9 mouse cellular contexts compared by ENCODE assay signal in the genomic region with DNA sequence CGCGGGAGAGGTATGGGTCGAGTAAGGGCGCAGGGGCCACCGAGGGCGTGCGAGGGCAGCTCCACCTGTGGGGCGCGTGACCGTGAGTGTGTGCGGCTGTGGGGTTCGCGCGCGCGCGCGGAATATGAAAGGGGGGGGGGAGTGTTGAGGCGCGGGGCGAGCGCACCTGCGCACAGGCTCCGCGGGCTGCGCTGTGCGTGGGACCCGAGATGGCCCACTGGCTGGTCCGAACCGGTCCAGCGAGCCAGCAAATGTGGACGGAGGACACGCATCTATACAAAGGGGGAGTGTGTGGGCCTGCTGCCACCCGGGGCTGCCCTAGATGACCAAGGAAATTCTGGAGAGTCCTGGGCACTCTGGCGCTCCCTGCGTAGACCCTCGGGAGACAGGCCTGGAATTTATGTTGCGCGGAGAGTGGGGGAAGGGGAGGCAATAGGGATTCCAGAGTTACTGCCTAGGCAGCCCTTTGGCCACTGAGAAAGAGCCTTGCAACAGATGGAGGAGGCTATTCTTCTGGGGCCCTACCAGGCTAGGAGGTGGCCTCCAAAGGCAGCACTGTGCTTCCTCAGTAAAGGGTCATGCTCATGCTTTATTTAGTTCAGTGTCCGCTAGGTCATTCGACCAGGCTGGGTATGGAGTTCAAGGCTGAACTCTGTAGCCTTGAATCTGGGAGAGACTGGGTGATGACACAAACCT. TPM values are rescaled to one million over a fixed set of nuclear protein-coding genes. Genes with fewer than 3 reads are reported as not detected.
DNase-seq lines count a peak whose midpoint lies in the region; ATAC-seq lines count a peak whose summit lies in the region.
"Had no signal": no experiment of that assay in that cellular context is flagged by ENCODE, and none has a peak within 500 bp of the region (broad histone marks: within the 10 kb centered on the region; RNA-seq: fewer than 3 reads in every experiment).

No protein-coding gene starts in this region.

- peak overlapping the region; percentile 93 for H3K9ac ChIP-seq in forebrain, embryonic 11.5 days (ENCODE audit: low read length)
- peak overlapping the region; percentile 90 for H3K9ac ChIP-seq in hindbrain, embryonic 12.5 days
- peak overlapping the region; percentile 73 for H3K9ac ChIP-seq in limb, embryonic 13.5 days
- peak overlapping the region; percentile 85 for H3K9ac ChIP-seq in midbrain, embryonic 14.5 days (replicated peaks; ENCODE audit: low read length)

- DNase-seq in left cerebral cortex, postnatal 14 days (ENCODE audit: low spot score in 2 of 2), result peak; percentile 65 to 69
- no peak for DNase-seq in left cerebral cortex, adult 11 months (ENCODE audit: low spot score)
- peak; percentile 79 for DNase-seq in forebrain, embryonic 11.5 days (ENCODE audit: low spot score)
- DNase-seq in midbrain, embryonic 14.5 days, result peak; percentile 88
- no peak for DNase-seq in c-Kit-positive CD71-positive TER-119-positive erythroid progenitor cells, embryonic 14.5 days (ENCODE audit: low spot score)

- peaks cover 6% of the 10 kb centered on the region; the same call in 1 of the 2 replicates for H3K4me1 ChIP-seq in forebrain, embryonic 11.5 days (replicated peaks; ENCODE audit: control insufficient read depth, insufficient read depth, low read length)
- H3K4me1 ChIP-seq in hindbrain, embryonic 12.5 days, result peaks cover 18% of the 10 kb centered on the region
- peaks cover 18% of the 10 kb centered on the region for H3K4me1 ChIP-seq in limb, embryonic 13.5 days
- H3K4me1 ChIP-seq in midbrain, embryonic 14.5 days (ENCODE audit: control insufficient read depth, insufficient read depth, low read length), result peaks cover 16% of the 10 kb centered on the region

- WGBS in forebrain, embryonic 11.5 days, result under 1% methylated on average over 33 of the region's 41 CpGs
- WGBS in hindbrain, embryonic 12.5 days, result under 1% methylated on average over 41 of the region's 41 CpGs
- 1% methylated on average over 38 of the region's 41 CpGs for WGBS in limb, embryonic 13.5 days
- WGBS in midbrain, embryonic 14.5 days, result under 1% methylated on average over 41 of the region's 41 CpGs

- peak overlapping the region; percentile 84 for H3K4me3 ChIP-seq in forebrain, embryonic 11.5 days (ENCODE audit: low read depth, low read length)
- H3K4me3 ChIP-seq in hindbrain, embryonic 12.5 days, result peak overlapping the region; percentile 64
- H3K4me3 ChIP-seq in limb, embryonic 13.5 days, result peak overlapping the region; percentile 73
- peak overlapping the region; percentile 71 for H3K4me3 ChIP-seq in midbrain, embryonic 14.5 days (replicated peaks; ENCODE audit: low read depth, low read length)

- H3K4me2 ChIP-seq in forebrain, embryonic 11.5 days (ENCODE audit: low read depth, low read length, severe bottlenecking), result peak overlapping the region; percentile 65
- H3K4me2 ChIP-seq in hindbrain, embryonic 12.5 days (replicated peaks), result peak overlapping the region; percentile 72
- H3K4me2 ChIP-seq in limb, embryonic 13.5 days (replicated peaks), result peak overlapping the region; percentile 75
- H3K4me2 ChIP-seq in midbrain, embryonic 14.5 days (ENCODE audit: low read length), result peak overlapping the region; percentile 72

- H3K9me3 ChIP-seq in forebrain, embryonic 11.5 days (ENCODE audit: control insufficient read depth, low read length), result peaks cover 11% of the 10 kb centered on the region
- peaks cover 20% of the 10 kb centered on the region for H3K9me3 ChIP-seq in hindbrain, embryonic 12.5 days (replicated peaks)
- peaks cover 24% of the 10 kb centered on the region for H3K9me3 ChIP-seq in limb, embryonic 13.5 days
- peaks cover 18% of the 10 kb centered on the region for H3K9me3 ChIP-seq in midbrain, embryonic 14.5 days (ENCODE audit: control insufficient read depth, low read length)

- no peaks in the 10 kb centered on the region for H3K27me3 ChIP-seq in forebrain, embryonic 11.5 days (ENCODE audit: control insufficient read depth, insufficient read depth, low read length)
- H3K27me3 ChIP-seq in hindbrain, embryonic 12.5 days, result no peaks in the 10 kb centered on the region
- H3K27me3 ChIP-seq in limb, embryonic 13.5 days, result no peaks in the 10 kb centered on the region
- H3K27me3 ChIP-seq in midbrain, embryonic 14.5 days (ENCODE audit: control insufficient read depth, insufficient read depth, low read length), result no peaks in the 10 kb centered on the region

- ATAC-seq in activated CD4-positive, CD25-positive, alpha-beta regulatory T cell, adult 4 months, result peak; percentile 63
- peak; percentile 69 for ATAC-seq in forebrain, embryonic 11.5 days (replicated peaks; ENCODE audit: low FRiP score)
- peak; percentile 69 for ATAC-seq in hindbrain, embryonic 12.5 days (ENCODE audit: low FRiP score)
- ATAC-seq in limb, embryonic 13.5 days (ENCODE audit: low FRiP score, low read depth), result peak; percentile 77
- peak; percentile 81 for ATAC-seq in midbrain, embryonic 14.5 days (ENCODE audit: low FRiP score, low TSS enrichment)

- H3K27ac ChIP-seq in forebrain, embryonic 11.5 days (ENCODE audit: low read depth, low read length), result peak overlapping the region; percentile 82
- H3K27ac ChIP-seq in hindbrain, embryonic 12.5 days, result peak overlapping the region; percentile 88
- H3K27ac ChIP-seq in limb, embryonic 13.5 days, result peak overlapping the region; percentile 87
- H3K27ac ChIP-seq in midbrain, embryonic 14.5 days (replicated peaks; ENCODE audit: low read depth, low read length), result peak overlapping the region; percentile 94

- intact Hi-C loops in left cerebral cortex, postnatal 14 days (cut with DNase I), result loop anchor here (5.0 kb wide), 1 partner anchor 33 kb away; the partner anchor contains the start of gene AI854703

- H3K36me3 ChIP-seq in forebrain, embryonic 11.5 days (ENCODE audit: control insufficient read depth, insufficient read depth, low read length), result peaks cover 25% of the 10 kb centered on the region
- H3K36me3 ChIP-seq in hindbrain, embryonic 12.5 days, result peaks cover 38% of the 10 kb centered on the region
- H3K36me3 ChIP-seq in limb, embryonic 13.5 days, result peaks cover 40% of the 10 kb centered on the region
- H3K36me3 ChIP-seq in midbrain, embryonic 14.5 days (ENCODE audit: control insufficient read depth, insufficient read depth, low read length), result peaks cover 36% of the 10 kb centered on the region

RNA-seq across cellular contexts. Expression of gene Gm44965, which starts 0.5 kb away (rescaled TPM):
- total RNA-seq in left cerebral cortex, postnatal 14 days (2021), result not detected
- not detected for polyA plus RNA-seq in activated CD4-positive, CD25-positive, alpha-beta regulatory T cell, adult 4 months (2017; shearing (Covaris generic))
- 0.67 TPM in 1 of 2 replicates, not detected in the other for polyA plus RNA-seq in forebrain, embryonic 11.5 days (2014; fragmentation: Nextera tagmentation; extraction: Ambion mirVana)
- not detected in 2 replicates for polyA plus RNA-seq in hindbrain, embryonic 12.5 days (2016; fragmentation: Nextera tagmentation; extraction: Ambion mirVana)
- 0.73 TPM in 1 of 2 replicates, not detected in the other for polyA plus RNA-seq in limb, embryonic 13.5 days (2015; fragmentation: Nextera tagmentation; extraction: Ambion mirVana)
- polyA plus RNA-seq in midbrain, embryonic 14.5 days (2014; fragmentation: Nextera tagmentation; extraction: Ambion mirVana), result 0.94 TPM in 1 of 2 replicates, not detected in the other

RNA-seq across cellular contexts. Expression of gene Repin1, which starts 0.5 kb away (rescaled TPM):
- 10 to 100 TPM; 34.0 to 36.7 TPM for total RNA-seq in left cerebral cortex, postnatal 14 days (2021)
- 1 to 10 TPM; 2.1 to 3.3 TPM for polyA plus RNA-seq in activated CD4-positive, CD25-positive, alpha-beta regulatory T cell, adult 4 months (2017; shearing (Covaris generic))
- 50.2 and 50.6 TPM in 2 replicates for polyA plus RNA-seq in forebrain, embryonic 11.5 days (2014; fragmentation: Nextera tagmentation; extraction: Ambion mirVana)
- polyA plus RNA-seq in hindbrain, embryonic 12.5 days (2016; fragmentation: Nextera tagmentation; extraction: Ambion mirVana), result 43.1 and 43.9 TPM in 2 replicates
- polyA plus RNA-seq in limb, embryonic 13.5 days (2015; fragmentation: Nextera tagmentation; extraction: Ambion mirVana), result 30.7 and 34.1 TPM in 2 replicates
- 44.3 and 47.0 TPM in 2 replicates for polyA plus RNA-seq in midbrain, embryonic 14.5 days (2014; fragmentation: Nextera tagmentation; extraction: Ambion mirVana)

RNA-seq across cellular contexts. Expression of gene Gm45021, which starts 4.8 kb away (rescaled TPM):
- not detected for total RNA-seq in left cerebral cortex, postnatal 14 days (2021)
- polyA plus RNA-seq in activated CD4-positive, CD25-positive, alpha-beta regulatory T cell, adult 4 months (2017; shearing (Covaris generic)), result not detected
- not detected in 2 replicates for polyA plus RNA-seq in forebrain, embryonic 11.5 days (2014; fragmentation: Nextera tagmentation; extraction: Ambion mirVana)
- not detected in 2 replicates for polyA plus RNA-seq in hindbrain, embryonic 12.5 days (2016; fragmentation: Nextera tagmentation; extraction: Ambion mirVana)
- not detected in 2 replicates for polyA plus RNA-seq in limb, embryonic 13.5 days (2015; fragmentation: Nextera tagmentation; extraction: Ambion mirVana)
- not detected in 2 replicates for polyA plus RNA-seq in midbrain, embryonic 14.5 days (2014; fragmentation: Nextera tagmentation; extraction: Ambion mirVana)
- total RNA-seq: gastrocnemius, postnatal 36 days had no signal

RNA-seq across cellular contexts. Expression of gene Zfp775, which starts 7.7 kb away (rescaled TPM):
- 1 to 10 TPM; 6.0 to 7.4 TPM for total RNA-seq in left cerebral cortex, postnatal 14 days (2021)
- 1 to 10 TPM; 4.8 to 6.1 TPM for polyA plus RNA-seq in activated CD4-positive, CD25-positive, alpha-beta regulatory T cell, adult 4 months (2017; shearing (Covaris generic))
- polyA plus RNA-seq in forebrain, embryonic 11.5 days (2014; fragmentation: Nextera tagmentation; extraction: Ambion mirVana), result 12.7 and 14.2 TPM in 2 replicates
- 12.7 and 14.6 TPM in 2 replicates for polyA plus RNA-seq in hindbrain, embryonic 12.5 days (2016; fragmentation: Nextera tagmentation; extraction: Ambion mirVana)
- 7.2 and 7.7 TPM in 2 replicates for polyA plus RNA-seq in limb, embryonic 13.5 days (2015; fragmentation: Nextera tagmentation; extraction: Ambion mirVana)
- polyA plus RNA-seq in midbrain, embryonic 14.5 days (2014; fragmentation: Nextera tagmentation; extraction: Ambion mirVana), result 14.6 and 17.5 TPM in 2 replicates

RNA-seq across cellular contexts. Expression of gene Rarres2, which starts 21.6 kb away (rescaled TPM):
- total RNA-seq in left cerebral cortex, postnatal 14 days (2021), result 10 to 100 TPM; 10.3 to 10.9 TPM
- polyA plus RNA-seq in activated CD4-positive, CD25-positive, alpha-beta regulatory T cell, adult 4 months (2017; shearing (Covaris generic)), result under 1 TPM in 1 of 2 experiments, not detected in 1; 0.83 TPM
- polyA plus RNA-seq in forebrain, embryonic 11.5 days (2014; fragmentation: Nextera tagmentation; extraction: Ambion mirVana), result 0.60 and 0.84 TPM in 2 replicates
- polyA plus RNA-seq in hindbrain, embryonic 12.5 days (2016; fragmentation: Nextera tagmentation; extraction: Ambion mirVana), result 1.8 and 3.3 TPM in 2 replicates
- polyA plus RNA-seq in limb, embryonic 13.5 days (2015; fragmentation: Nextera tagmentation; extraction: Ambion mirVana), result 10.3 and 10.9 TPM in 2 replicates
- polyA plus RNA-seq in midbrain, embryonic 14.5 days (2014; fragmentation: Nextera tagmentation; extraction: Ambion mirVana), result 1.5 and 3.6 TPM in 2 replicates

Comparison
In these comparisons a context has a peak if more than half of its experiments do, and no peak if none do; other contexts are left out.
1. DNase-seq: peak in left cerebral cortex, postnatal 14 days (2 of 2), forebrain, embryonic 11.5 days (single experiment) and midbrain, embryonic 14.5 days (single experiment); none in left cerebral cortex, adult 11 months (single experiment) and c-Kit-positive CD71-positive TER-119-positive erythroid progenitor cells, embryonic 14.5 days (single experiment).
2. Peak in every context shown above with its lines, with median percentiles within 50 percentile points of each other: ATAC-seq, H3K27ac ChIP-seq, H3K4me2 ChIP-seq, H3K4me3 ChIP-seq and H3K9ac ChIP-seq.